Mouse (Mus musculus): ENCODE measurements around the gene Gtdc1.

- TF ChIP-seq POLR2A (IDR thresholded peaks at IDR 0.05; ENCODE audit: low read depth, low read length): no peak
- no peak for TF ChIP-seq CTCF (IDR thresholded peaks at IDR 0.05; ENCODE audit: extremely low read depth, insufficient read depth, insufficient read length, insufficient replicate concordance)
These were observed 370.4 kb downstream of the Gtdc1 start for GRCm38 (mm10) chr2:44556861-44557592.

Data from spleen, adult 2 months (tissue).